Mouse (Mus musculus) heart, adult 10 weeks (tissue): Measurements from ENCODE around the gene Sertad1. TPM values are rescaled to one million over a fixed set of nuclear protein-coding genes. Genes with fewer than 3 reads are reported as not detected.

Experiments used
- polyA plus RNA-seq: library from polyadenylated mRNA; stranded (reverse); fragments of 350-450 nt; fragmentation: Illumina TruSeq; extraction: RNeasy Lipid Tissue Mini Kit (QIAGEN cat#74804); gene quantifications from one replicate; pipeline ENCODE4 v1.2.3, GENCODE M21; 2014; ENCODE audit warnings: low read depth, low replicate concordance

The Sertad1 gene
- polyA plus RNA-seq = 13.5 TPM

GRCm38 (mm10) chr7:27486770-27487697, at the start of gene Sertad1:
TSS of gene Sertad1 (plus strand) at chr7:27486910.

DNA sequence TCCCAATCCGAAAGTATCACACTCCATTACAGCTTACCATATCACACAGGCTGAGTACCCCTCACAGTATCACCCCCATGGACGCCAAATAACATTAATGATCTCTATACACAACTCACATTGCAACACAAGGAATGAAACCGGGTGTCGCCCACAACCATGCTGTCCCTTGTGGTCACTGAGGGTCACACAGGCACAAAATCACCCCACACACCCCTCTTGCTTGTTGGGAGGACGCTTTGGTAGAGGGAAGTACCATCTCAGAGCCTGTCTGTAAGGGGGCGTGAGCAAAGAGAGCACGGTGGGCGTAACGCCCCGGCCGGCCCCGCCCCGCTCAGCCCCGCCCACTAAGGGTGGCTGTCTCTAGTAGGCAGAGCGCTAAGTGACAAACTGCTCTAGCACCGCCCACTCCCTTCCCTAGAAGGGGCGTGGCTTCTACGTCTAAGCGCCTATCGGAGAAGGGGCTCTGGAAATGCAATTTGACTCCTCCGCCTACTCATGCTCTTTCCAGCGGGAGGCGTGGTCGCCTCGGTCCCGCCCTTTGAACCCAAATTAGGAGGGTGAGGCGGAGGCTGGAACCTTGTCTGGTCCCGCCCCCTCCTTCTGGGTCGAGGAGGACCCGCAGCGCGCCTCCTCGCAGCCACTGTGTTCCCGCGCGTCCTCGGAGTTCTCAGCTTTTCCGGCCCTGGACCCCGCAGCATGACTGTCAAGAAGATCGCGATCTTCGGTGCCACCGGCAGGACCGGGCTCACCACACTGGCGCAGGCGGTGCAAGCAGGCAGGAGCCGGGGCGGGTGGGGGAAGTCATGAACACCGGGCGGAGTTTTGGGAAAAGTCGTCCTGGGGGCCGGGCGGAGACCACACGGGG, 39.1 kb upstream of the Sertad1 start, which contains the start of the genes Sptbn4 and Blvrb:
Gene Sptbn4 (minus strand): TSS at position 268 of the 868 bp plus-strand sequence.
Gene Blvrb (plus strand): TSS at position 560 of the 868 bp plus-strand sequence.

GRCm38 (mm10) chr7:27473156-27473834, 13.4 kb upstream of the Sertad1 start, which contains the start of gene Sertad3:
TSS of gene Sertad3 (plus strand) at chr7:27473768.

GRCm38 (mm10) chr7:27499036-27499435, 12.3 kb downstream of the Sertad1 start, which contains the start of gene Prx:
TSS of gene Prx (plus strand) at chr7:27499324.

GRCm38 (mm10) chr7:27522967-27523366, 36.3 kb downstream of the Sertad1 start, which contains the start of gene Hipk4:
TSS of gene Hipk4 (plus strand) at chr7:27523267.

Other genes starting within 250 kb of the Sertad1 start
- gene Numbl, start 228.5 kb upstream of the Sertad1 start, polyA plus RNA-seq = 5.8 TPM
- 237 TPM for gene Ltbp4, start 149.2 kb upstream of the Sertad1 start, polyA plus RNA-seq
- 9.0 TPM for gene Shkbp1, start 130.9 kb upstream of the Sertad1 start, polyA plus RNA-seq
- gene Gm20479, start 129.5 kb upstream of the Sertad1 start, polyA plus RNA-seq = not detected
- 0.29 TPM for gene Sptbn4, start 39.2 kb upstream of the Sertad1 start, polyA plus RNA-seq
- 21.6 TPM for gene Blvrb, start 38.9 kb upstream of the Sertad1 start, polyA plus RNA-seq
- gene Sertad3, start 13.1 kb upstream of the Sertad1 start, polyA plus RNA-seq = 5.5 TPM
- 0.76 TPM for gene Prx, start 12.4 kb downstream of the Sertad1 start, polyA plus RNA-seq
- gene Hipk4, start 36.4 kb downstream of the Sertad1 start, polyA plus RNA-seq = not detected
- gene Pld3, start 66.3 kb downstream of the Sertad1 start, polyA plus RNA-seq = 25.0 TPM
- 54.0 TPM for gene 2310022A10Rik, start 66.3 kb downstream of the Sertad1 start, polyA plus RNA-seq
- 171 TPM for gene Akt2, start 104.6 kb downstream of the Sertad1 start, polyA plus RNA-seq
- gene Ttc9b, start 167.0 kb downstream of the Sertad1 start, polyA plus RNA-seq = not detected
- 13.2 TPM for gene Map3k10, start 187.7 kb downstream of the Sertad1 start, polyA plus RNA-seq
- gene Zfp607b, start 202.4 kb downstream of the Sertad1 start, polyA plus RNA-seq = 1.4 TPM
- gene Zfp60, start 244.5 kb downstream of the Sertad1 start, polyA plus RNA-seq = 5.9 TPM